Mouse (Mus musculus) olfactory bulb, adult 2 months (tissue): ENCODE data around the gene Stk32c.

Experiments
- CTCF ChIP-seq: fragments of 200-500 bp; IDR thresholded peaks from 2 replicates; pipeline ENCODE4 v1.5.1; 2012; ENCODE audit warnings: low read depth, mild to moderate bottlenecking, low read length, moderate library complexity; ENCODE audit not compliant: insufficient read depth
- POLR2A ChIP-seq: fragments of 200-500 bp; IDR thresholded peaks from 2 replicates; pipeline ENCODE4 v1.6.1; 2012; ENCODE audit warnings: mild to moderate bottlenecking, low read depth, low read length, moderate library complexity; ENCODE audit not compliant: insufficient read depth

DNA sequence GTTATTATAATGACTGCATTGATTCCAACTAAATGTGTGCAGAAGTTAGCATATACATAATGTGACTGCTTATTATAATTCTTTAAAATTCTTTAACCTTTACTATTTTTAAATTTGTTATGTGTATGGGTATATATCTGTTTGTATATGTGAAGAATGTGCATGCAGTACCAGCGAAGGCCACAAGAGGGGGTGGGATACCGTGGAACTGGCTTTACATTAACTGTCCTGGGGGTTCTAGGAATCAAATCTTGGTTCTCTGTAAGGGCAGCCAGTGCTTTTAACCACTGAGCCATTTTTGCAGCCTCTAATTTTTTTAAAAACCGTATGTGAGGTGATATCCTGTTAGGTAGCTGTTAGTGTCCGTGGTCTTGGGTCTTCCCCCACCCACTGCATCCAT is 132.4 kb downstream of the Stk32c start:
- TF ChIP-seq POLR2A: no peak
- TF ChIP-seq CTCF: no peak
